Comparison of ENCODE assay signal across 8 mouse cellular contexts in genomic region chr3:52925223-52925622, GRCm38 (mm10).
A peak's percentile ranks its signal among the peaks of the same experiment; 100 is the strongest.
DNase-seq lines count a peak whose midpoint lies in the region; ATAC-seq and TF ChIP-seq lines count a peak whose summit lies in the region.

No protein-coding gene starts in this region.

- TF ChIP-seq CTCF in liver, adult 2 months (IDR thresholded peaks at IDR 0.05; ENCODE audit: low read depth, low read length): peak; percentile 72
- peak; percentile 54 for TF ChIP-seq CTCF in bone marrow, adult 2 months (IDR thresholded peaks at IDR 0.05; ENCODE audit: control insufficient read depth, insufficient read depth, low read length)

- no peaks in the 10 kb centered on the region for H3K79me2 ChIP-seq in liver, adult 2 months (ENCODE audit: control insufficient read depth, insufficient read depth, low read length)

- H3K9ac ChIP-seq in liver, adult 2 months (ENCODE audit: low read depth, low read length): no peak overlapping the region
- H3K9ac ChIP-seq in liver, embryonic 12.5 days: no peak overlapping the region

- no peaks in the 10 kb centered on the region; the same call in 1 of the 2 replicates for H3K4me1 ChIP-seq in liver, adult 2 months (ENCODE audit: control insufficient read depth, insufficient read depth, low read length)
- H3K4me1 ChIP-seq in liver, embryonic 12.5 days: no peaks in the 10 kb centered on the region
- peaks cover 3% of the 10 kb centered on the region for H3K4me1 ChIP-seq in bone marrow, adult 2 months (ENCODE audit: control insufficient read depth, insufficient read depth, low read length)

- no peaks in the 10 kb centered on the region for H3K27me3 ChIP-seq in liver, adult 2 months (ENCODE audit: control insufficient read depth, insufficient read depth, low read length)
- no peaks in the 10 kb centered on the region for H3K27me3 ChIP-seq in liver, embryonic 12.5 days (replicated peaks)

- H3K4me3 ChIP-seq in liver, adult 2 months (ENCODE audit: insufficient read depth, low read depth, low read length): no peak overlapping the region
- no peak overlapping the region for H3K4me3 ChIP-seq in liver, embryonic 12.5 days
- no peak overlapping the region for H3K4me3 ChIP-seq in bone marrow, adult 2 months (replicated peaks; ENCODE audit: control insufficient read depth, low read depth, low read length)

- no peak for ATAC-seq in liver, embryonic 12.5 days
- no peak for ATAC-seq in frontal cortex, adult (ENCODE audit: low TSS enrichment)

- WGBS in liver, adult 2 months: 63% methylated on average over 3 of the region's 3 CpGs
- WGBS in liver, embryonic 12.5 days (ENCODE audit: insufficient replicate concordance): 55% methylated on average over 3 of the region's 3 CpGs
- WGBS in bone marrow, adult 2 months: 66% methylated on average over 3 of the region's 3 CpGs

- no peaks in the 10 kb centered on the region for H3K9me3 ChIP-seq in liver, embryonic 12.5 days (replicated peaks)

- TF ChIP-seq POLR2A in liver, adult 2 months (IDR thresholded peaks at IDR 0.05; ENCODE audit: extremely low read depth, insufficient read depth, low read length): no peak
- no peak for TF ChIP-seq POLR2A in bone marrow, adult 2 months (IDR thresholded peaks at IDR 0.05; ENCODE audit: borderline replicate concordance, control insufficient read depth, low read depth, low read length)

- no peaks in the 10 kb centered on the region for H3K36me3 ChIP-seq in liver, adult 2 months (ENCODE audit: control insufficient read depth, insufficient read depth, low read length)
- H3K36me3 ChIP-seq in liver, embryonic 12.5 days: no peaks in the 10 kb centered on the region

- no peak overlapping the region for H3K4me2 ChIP-seq in liver, embryonic 12.5 days

- DNase-seq in embryo, embryonic 10.5 days (ENCODE audit: low spot score): peak; percentile 47
- no peak for DNase-seq in embryo, embryonic 10 days (ENCODE audit: low spot score)
- DNase-seq in liver, adult 2 months (ENCODE audit: extremely low read depth, low read depth, low spot score): peak; percentile 9
- peak; percentile 62 for DNase-seq in lung, postnatal 36 days
- DNase-seq in layer of hippocampus, adult 9-11 months: no peak

- H3K27ac ChIP-seq in liver, adult 2 months (replicated peaks; ENCODE audit: insufficient read depth, low read depth, low read length): no peak overlapping the region
- H3K27ac ChIP-seq in liver, embryonic 12.5 days: no peak overlapping the region
- H3K27ac ChIP-seq in bone marrow, adult 2 months (ENCODE audit: control insufficient read depth, insufficient read depth, low read depth, low read length, poor library complexity): no peak overlapping the region

Comparison
In these comparisons a context has a peak if more than half of its experiments do, and no peak if none do; other contexts are left out.
1. DNase-seq: peak in embryo, embryonic 10.5 days (single experiment), liver, adult 2 months (single experiment) and lung, postnatal 36 days (single experiment); none in embryo, embryonic 10 days (single experiment) and layer of hippocampus, adult 9-11 months (single experiment).